Comparison of ENCODE assay signal across 8 mouse cellular contexts in the genomic region with DNA sequence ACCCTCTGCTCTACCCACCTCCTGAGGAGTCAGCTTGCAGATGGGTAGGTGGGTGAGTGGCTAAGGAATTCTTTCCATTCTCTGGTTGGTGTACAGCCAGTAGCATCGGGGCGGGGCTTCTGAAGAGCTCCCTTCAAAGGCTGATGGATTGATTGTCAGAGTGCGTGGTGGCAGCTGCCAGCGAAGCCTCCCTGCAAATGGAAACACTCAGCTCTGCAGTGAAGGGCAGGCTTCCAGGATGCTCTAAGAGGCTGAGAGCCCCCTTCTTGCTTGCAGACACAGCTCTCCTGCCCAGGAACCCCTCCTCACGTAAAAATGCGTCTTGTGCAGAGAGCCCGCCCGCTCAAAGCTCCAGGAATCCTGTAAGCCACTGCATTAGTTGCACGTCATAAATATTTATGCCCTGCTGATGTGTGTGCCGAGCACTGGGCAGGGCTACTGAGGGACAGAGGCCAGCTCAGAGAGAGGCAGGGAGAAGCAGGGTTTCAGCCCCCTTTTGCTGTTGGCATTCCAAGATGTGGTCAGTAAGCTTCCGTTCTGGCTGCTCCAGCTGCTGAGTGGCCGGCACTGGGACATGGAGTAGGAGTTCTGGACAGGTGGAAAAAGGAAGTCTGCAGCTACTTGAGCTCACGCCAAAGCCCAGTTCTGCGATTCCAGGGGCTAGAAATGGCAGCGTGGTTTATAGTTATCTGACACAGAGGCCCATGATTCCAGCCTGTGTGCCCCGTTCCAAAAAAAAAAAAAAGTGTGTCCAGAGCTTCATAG. TPM values are rescaled to one million over a fixed set of nuclear protein-coding genes. Genes with fewer than 3 reads are reported as not detected.
DNase-seq lines count a peak whose midpoint lies in the region; ATAC-seq and TF ChIP-seq lines count a peak whose summit lies in the region.

No protein-coding gene starts in this region.

- H3K36me3 ChIP-seq in heart, embryonic 10.5 days = no peaks in the 10 kb centered on the region
- no peaks in the 10 kb centered on the region for H3K36me3 ChIP-seq in ES-E14 (ENCODE audit: control insufficient read depth, insufficient read depth, low read length, poor library complexity, severe bottlenecking)
- H3K36me3 ChIP-seq in hindbrain, embryonic 10.5 days = no peaks in the 10 kb centered on the region
- no peaks in the 10 kb centered on the region for H3K36me3 ChIP-seq in midbrain, embryonic 11.5 days (ENCODE audit: control insufficient read depth, insufficient read depth, low read length)

- peak; percentile 84 for ATAC-seq in midbrain, embryonic 11.5 days (ENCODE audit: low FRiP score)

- peak overlapping the region; percentile 55 for H3K4me2 ChIP-seq in midbrain, embryonic 11.5 days

- no peaks in the 10 kb centered on the region for H3K9me3 ChIP-seq in heart, embryonic 10.5 days
- no peaks in the 10 kb centered on the region for H3K9me3 ChIP-seq in ES-E14 (ENCODE audit: control insufficient read depth, insufficient read depth, low read depth, low read length)
- no peaks in the 10 kb centered on the region for H3K9me3 ChIP-seq in hindbrain, embryonic 10.5 days
- H3K9me3 ChIP-seq in midbrain, embryonic 11.5 days (ENCODE audit: control insufficient read depth, low read length) = no peaks in the 10 kb centered on the region

- in situ Hi-C loops in ES-E14 (cut with MboI; ENCODE audit: low sequenced_read_pairs in 2 of 2, unreplicated experiment in 2 of 2) = loop anchor here in 1 of 2 experiments (10.0 kb wide), 1 partner anchor 199 kb away; no protein-coding TSS in a partner anchor

- peaks cover 11% of the 10 kb centered on the region for H3K4me1 ChIP-seq in heart, embryonic 10.5 days
- peaks cover 0 to 7% of the 10 kb centered on the region in 2 experiments; a peak in 1 of 4 replicates for H3K4me1 ChIP-seq in ES-E14 (ENCODE audit: control insufficient read depth in 2 of 2, insufficient read depth in 2 of 2, low read length in 2 of 2, poor library complexity in 1 of 2)
- peaks cover 25% of the 10 kb centered on the region for H3K4me1 ChIP-seq in hindbrain, embryonic 10.5 days (replicated peaks)
- H3K4me1 ChIP-seq in midbrain, embryonic 11.5 days (ENCODE audit: control insufficient read depth, insufficient read depth, low read length) = peaks cover 11% of the 10 kb centered on the region

- H3K27me3 ChIP-seq in heart, embryonic 10.5 days (ENCODE audit: insufficient read depth, poor library complexity, severe bottlenecking) = peaks cover 9% of the 10 kb centered on the region; the same call in 1 of the 2 replicates
- H3K27me3 ChIP-seq in hindbrain, embryonic 10.5 days (ENCODE audit: insufficient read depth, poor library complexity, severe bottlenecking) = no peaks in the 10 kb centered on the region
- no peaks in the 10 kb centered on the region for H3K27me3 ChIP-seq in midbrain, embryonic 11.5 days (ENCODE audit: control insufficient read depth, insufficient read depth, low read length)

- no peak overlapping the region for H3K27ac ChIP-seq in heart, embryonic 10.5 days
- H3K27ac ChIP-seq in ES-E14 (ENCODE audit: insufficient read depth, low read depth, low read length, poor library complexity, severe bottlenecking) = no peak overlapping the region
- peak overlapping the region; percentile 75 for H3K27ac ChIP-seq in hindbrain, embryonic 10.5 days
- H3K27ac ChIP-seq in midbrain, embryonic 11.5 days (ENCODE audit: low read depth, low read length) = peak overlapping the region; percentile 63

- no peak overlapping the region for H3K9ac ChIP-seq in ES-E14 (ENCODE audit: insufficient read depth, low read depth, low read length, poor library complexity, severe bottlenecking)
- peak overlapping the region; percentile 51 for H3K9ac ChIP-seq in midbrain, embryonic 11.5 days (ENCODE audit: low read length)

- 0 out of 2 replicates have a peak overlapping the region, but pooled peaks have one; percentile 3 for H3K4me3 ChIP-seq in heart, embryonic 10.5 days
- H3K4me3 ChIP-seq in ES-E14 (ENCODE audit: insufficient read depth in 1 of 2, low read depth in 1 of 2, low read length in 2 of 2, poor library complexity in 1 of 2, severe bottlenecking in 1 of 2) = no peak overlapping the region
- peak overlapping the region; percentile 46 for H3K4me3 ChIP-seq in hindbrain, embryonic 10.5 days
- peak overlapping the region; percentile 25 for H3K4me3 ChIP-seq in midbrain, embryonic 11.5 days (ENCODE audit: low read depth, low read length)

- no peak for DNase-seq in heart, embryonic 10.5 days (ENCODE audit: low spot score)
- DNase-seq in heart, postnatal 36 days = no peak
- DNase-seq in ES-E14 (ENCODE audit: low read depth, low spot score) = no peak
- peak; percentile 57 for DNase-seq in hindbrain, embryonic 10.5 days (ENCODE audit: low spot score)
- DNase-seq in midbrain, embryonic 11.5 days (ENCODE audit: low spot score, missing footprints) = peak; percentile 91
- DNase-seq in adrenal gland, postnatal 25 days = no peak
- DNase-seq in urinary bladder, adult 18-20 months (ENCODE audit: low spot score in 2 of 2) = no peak
- no peak for DNase-seq in cerebellum, adult 11-12 months

- 39% methylated on average over 16 of the region's 16 CpGs for WGBS in heart, embryonic 10.5 days
- 40% methylated on average over 16 of the region's 16 CpGs for WGBS in hindbrain, embryonic 10.5 days
- WGBS in midbrain, embryonic 11.5 days = 35% methylated on average over 16 of the region's 16 CpGs

- intact Hi-C loops in heart, postnatal 36 days (cut with DNase I) = no loop called here

TF ChIP-seq in ES-E14, 5 proteins besides CTCF, POLR2A, EP300 and RAD21:
- TF ChIP-seq ZNF384 (IDR thresholded peaks at IDR 0.05; ENCODE audit: low read depth, low read length) = peak; percentile 43; the same call in 1 of the 2 replicates
- no peak for TF ChIP-seq MAFK (IDR thresholded peaks at IDR 0.05; ENCODE audit: insufficient read depth, low read depth, low read length)

RNA-seq across cellular contexts. Expression of a gene that starts 24.5 kb away (rescaled TPM):
- polyA plus RNA-seq in heart, embryonic 10.5 days (2016; fragmentation: Nextera tagmentation; extraction: Ambion mirVana) = 0.22 and 0.84 TPM in 2 replicates
- under 1 TPM; 0.19 to 0.33 TPM for total RNA-seq in heart, postnatal 36 days (2021)
- 8.9 and 21.8 TPM in 2 replicates for total RNA-seq in ES-E14 (2012; rRNA removed)
- polyA plus RNA-seq in hindbrain, embryonic 10.5 days (2016; fragmentation: Nextera tagmentation; extraction: Ambion mirVana) = 22.9 and 39.2 TPM in 2 replicates
- polyA plus RNA-seq in midbrain, embryonic 11.5 days (2014; fragmentation: Nextera tagmentation; extraction: Ambion mirVana) = 16.4 and 19.2 TPM in 2 replicates
- 2.3 and 5.2 TPM in 2 replicates for total RNA-seq in adrenal gland, postnatal 25 days (2021)

Comparison
In these comparisons a context has a peak if more than half of its experiments do, and no peak if none do; other contexts are left out.
1. DNase-seq: peak in hindbrain, embryonic 10.5 days (single experiment) and midbrain, embryonic 11.5 days (single experiment); none in heart, embryonic 10.5 days (single experiment), heart, postnatal 36 days (0 of 2), ES-E14 (single experiment), adrenal gland, postnatal 25 days (single experiment), urinary bladder, adult 18-20 months (0 of 2) and cerebellum, adult 11-12 months (single experiment).
2. H3K27ac ChIP-seq: peak in hindbrain, embryonic 10.5 days (single experiment) and midbrain, embryonic 11.5 days (single experiment); none in heart, embryonic 10.5 days (single experiment) and ES-E14 (single experiment).
3. H3K4me3 ChIP-seq: peak in heart, embryonic 10.5 days (single experiment), hindbrain, embryonic 10.5 days (single experiment) and midbrain, embryonic 11.5 days (single experiment); none in ES-E14 (0 of 2).